Mouse (Mus musculus) erythroblast, embryonic 14.5 days (primary cell): ENCODE measurements around the gene Gstm5. TPM values are rescaled to one million over a fixed set of nuclear protein-coding genes. Genes with fewer than 3 reads are reported as not detected.

Source experiments
- H3K27me3 ChIP-seq: 2 replicates; pipeline ENCODE4 v1.6.1; 2012; ENCODE audit warnings: inconsistent platforms; ENCODE audit not compliant: control insufficient read depth
- H3K36me3 ChIP-seq: 2 replicates; pipeline ENCODE4 v1.6.1; 2012; ENCODE audit warnings: mild to moderate bottlenecking, inconsistent platforms; ENCODE audit not compliant: control insufficient read depth
- H3K4me1 ChIP-seq: 2 replicates; pipeline ENCODE4 v1.6.1; 2012; ENCODE audit warnings: inconsistent platforms; ENCODE audit not compliant: control insufficient read depth
- H3K4me3 ChIP-seq: replicated peaks from 2 replicates; pipeline ENCODE3; 2012; ENCODE audit warnings: moderate library complexity, mild to moderate bottlenecking, inconsistent platforms
- H3K9me3 ChIP-seq: 2 replicates; pipeline ENCODE4 v1.6.1; 2012; ENCODE audit warnings: low read length, inconsistent platforms, mixed read lengths; ENCODE audit not compliant: control insufficient read depth
- GATA1 ChIP-seq: IDR thresholded peaks from 2 replicates; pipeline ENCODE4 v1.6.1; 2012; ENCODE audit warnings: low read length, inconsistent platforms, mixed read lengths
- TAL1 ChIP-seq: IDR thresholded peaks from 3 replicates; pipeline ENCODE4 v1.6.1; 2012; ENCODE audit warnings: low read length, inconsistent platforms, mixed read lengths
- polyA plus RNA-seq: library from polyadenylated mRNA; stranded (reverse); fragments of >175 nt; gene quantifications from 2 replicates; pipeline ENCODE4 v1.2.3, GENCODE M21; 2012

Gene Gstm5
- polyA plus RNA-seq, 1 experiment: 5.3 TPM

- H3K36me3 ChIP-seq: peaks cover 56% of the 10 kb centered on the region
- no peaks in the 10 kb centered on the region for H3K9me3 ChIP-seq
- peak overlapping the region; percentile 80 for H3K4me3 ChIP-seq
- no peaks in the 10 kb centered on the region for H3K27me3 ChIP-seq
- TF ChIP-seq GATA1: no peak
- no peak for TF ChIP-seq TAL1
- peaks cover 40% of the 10 kb centered on the region for H3K4me1 ChIP-seq
Measured at GRCm38 (mm10) chr3:107895194-107895719, 364 bp upstream of the Gstm5 start.

GRCm38 (mm10) chr3:107898691-107899090 lies 3.1 kb downstream of the Gstm5 start:
- Histone ChIP-seq H3K36me3 (peaks cover 32% of the 10 kb centered on the region), H3K4me1 (peaks cover 40% of the 10 kb centered on the region), H3K4me3 (no peak overlapping the region), H3K27me3 (no peaks in the 10 kb centered on the region), H3K9me3 (no peaks in the 10 kb centered on the region)
- TF ChIP-seq TAL1 (no peak), GATA1 (no peak)

GRCm38 (mm10) chr3:107900955-107901673 lies 5.5 kb downstream of the Gstm5 start:
- Histone ChIP-seq H3K36me3 (peaks cover 32% of the 10 kb centered on the region), H3K9me3 (no peaks in the 10 kb centered on the region), H3K4me3 (no peak overlapping the region), H3K4me1 (peaks cover 41% of the 10 kb centered on the region), H3K27me3 (no peaks in the 10 kb centered on the region)
- no peak for TF ChIP-seq GATA1

GRCm38 (mm10) chr3:107905942-107906341 lies 10.3 kb downstream of the Gstm5 start:
- no peaks in the 10 kb centered on the region for H3K27me3 ChIP-seq
- H3K4me1 ChIP-seq: peaks cover 30% of the 10 kb centered on the region
- no peaks in the 10 kb centered on the region; the same call in 1 of the 2 replicates for H3K36me3 ChIP-seq
- no peak overlapping the region for H3K4me3 ChIP-seq
- H3K9me3 ChIP-seq: no peaks in the 10 kb centered on the region
- TF ChIP-seq GATA1 (no peak), TAL1 (no peak)

- H3K4me1 ChIP-seq: peaks cover 7% of the 10 kb centered on the region
- H3K4me3 ChIP-seq: no peak overlapping the region
- H3K27me3 ChIP-seq: no peaks in the 10 kb centered on the region
- no peak for TF ChIP-seq TAL1
- TF ChIP-seq GATA1: no peak
- H3K9me3 ChIP-seq: no peaks in the 10 kb centered on the region
- no peaks in the 10 kb centered on the region for H3K36me3 ChIP-seq
Measured at GRCm38 (mm10) chr3:107916674-107917073, 21.1 kb downstream of the Gstm5 start.

GRCm38 (mm10) chr3:107917097-107917496 lies 21.5 kb downstream of the Gstm5 start:
- Histone ChIP-seq H3K4me3 (no peak overlapping the region), H3K9me3 (no peaks in the 10 kb centered on the region), H3K4me1 (peaks cover 5% of the 10 kb centered on the region), H3K36me3 (no peaks in the 10 kb centered on the region), H3K27me3 (no peaks in the 10 kb centered on the region)
- TF ChIP-seq GATA1 (no peak), TAL1 (no peak)

- TF ChIP-seq GATA1 (no peak), TAL1 (no peak)
- no peaks in the 10 kb centered on the region; the same call in 1 of the 2 replicates for H3K27me3 ChIP-seq
Measured at GRCm38 (mm10) chr3:107917783-107918408, 22.3 kb downstream of the Gstm5 start.

GRCm38 (mm10) chr3:107920348-107920747 lies 24.7 kb downstream of the Gstm5 start:
- H3K27me3 ChIP-seq: no peaks in the 10 kb centered on the region; the same call in 1 of the 2 replicates
- no peaks in the 10 kb centered on the region for H3K4me1 ChIP-seq
- no peaks in the 10 kb centered on the region for H3K36me3 ChIP-seq
- TF ChIP-seq TAL1 (no peak), GATA1 (no peak)
- H3K9me3 ChIP-seq: no peaks in the 10 kb centered on the region
- H3K4me3 ChIP-seq: no peak overlapping the region

More at GRCm38 (mm10) chr3:107917783-107918408, 22.3 kb downstream of the Gstm5 start:
- H3K4me3 ChIP-seq: no peak overlapping the region
- H3K36me3 ChIP-seq: no peaks in the 10 kb centered on the region
- no peaks in the 10 kb centered on the region for H3K4me1 ChIP-seq
- no peaks in the 10 kb centered on the region for H3K9me3 ChIP-seq

GRCm38 (mm10) chr3:107925335-107925734 lies 29.7 kb downstream of the Gstm5 start:
- TF ChIP-seq GATA1 (no peak), TAL1 (no peak)
- Histone ChIP-seq H3K36me3 (no peaks in the 10 kb centered on the region), H3K4me3 (no peak overlapping the region), H3K27me3 (no peaks in the 10 kb centered on the region; the same call in 1 of the 2 replicates), H3K9me3 (no peaks in the 10 kb centered on the region), H3K4me1 (no peaks in the 10 kb centered on the region)
